Mouse (Mus musculus) midbrain, embryonic 11.5 days (tissue): ENCODE measurements at regions not wholly inside any gene's neighbourhood (a gene's known extent, or its start where the extent isn't known, plus 50 kb on each side); places are given as distances from the start of the nearest gene placed in this dataset.

Source experiments
- ATAC-seq: fragments of 200-750 bp; cut with Nextera tagmentation; 2 replicates; pipeline ENCODE4 v1.8.0; 2017; ENCODE audit warnings: moderate TSS enrichment, moderate library complexity; ENCODE audit not compliant: low FRiP score
- DNase-seq: peaks from one replicate; pipeline ENCODE4 v3.0.0; 2015; ENCODE audit warnings: low spot score; ENCODE audit errors: missing footprints
- H3K27ac ChIP-seq: fragments of 300-500 bp; sonication (generic); 2 replicates; pipeline ENCODE4 v1.5.1; 2014; ENCODE audit warnings: low read depth, low read length
- H3K27me3 ChIP-seq: fragments of 300-500 bp; sonication (generic); 2 replicates; pipeline ENCODE4 v1.6.1; 2014; ENCODE audit warnings: mild to moderate bottlenecking, low read length, moderate library complexity, mixed read lengths; ENCODE audit not compliant: control insufficient read depth, insufficient read depth
- H3K36me3 ChIP-seq: fragments of 300-500 bp; sonication (generic); 2 replicates; pipeline ENCODE4 v1.6.1; 2014; ENCODE audit warnings: mild to moderate bottlenecking, low read length, moderate library complexity, mixed read lengths; ENCODE audit not compliant: control insufficient read depth, insufficient read depth
- H3K4me1 ChIP-seq: fragments of 300-500 bp; sonication (generic); 2 replicates; pipeline ENCODE4 v1.6.1; 2014; ENCODE audit warnings: low read length; ENCODE audit not compliant: control insufficient read depth, insufficient read depth
- H3K4me2 ChIP-seq: fragments of 300-500 bp; sonication (generic); 2 replicates; pipeline ENCODE4 v1.6.1; 2014; ENCODE audit warnings: mild to moderate bottlenecking, moderate library complexity
- H3K4me3 ChIP-seq: fragments of 300-500 bp; sonication (generic); 2 replicates; pipeline ENCODE4 v1.5.1; 2014; ENCODE audit warnings: low read depth, low read length
- H3K9ac ChIP-seq: fragments of 300-500 bp; sonication (generic); 2 replicates; pipeline ENCODE4 v1.6.1; 2014; ENCODE audit warnings: low read length
- H3K9me3 ChIP-seq: fragments of 300-500 bp; sonication (generic); 2 replicates; pipeline ENCODE4 v1.6.1; 2016; ENCODE audit warnings: low read length; ENCODE audit not compliant: control insufficient read depth
- WGBS: fragments of 180-500 bp; shearing (Covaris S2); extraction: QIAGEN DNeasy Blood & Tissue Kit; methylation state at CpG from one replicate; pipeline ENCODE4 v1.1.7; 2014; 5-methylcytosine and 5-hydroxymethylcytosine counted together

- Histone ChIP-seq H3K4me1 (peaks cover 14% of the 10 kb centered on the region), H3K9me3 (no peaks in the 10 kb centered on the region), H3K9ac (peak overlapping the region; percentile 88), H3K4me2 (peak overlapping the region; percentile 77), H3K27ac (peak overlapping the region; percentile 95), H3K4me3 (peak overlapping the region; percentile 54), H3K36me3 (0 out of 2 replicates have a peak, but pooled peaks cover 2% of the 10 kb centered on the region), H3K27me3 (no peaks in the 10 kb centered on the region)
- DNase-seq = peak; percentile 97
- ATAC-seq = peak; percentile 87
- under 1% methylated on average over 15 of the region's 15 CpGs for WGBS
Measured at GRCm38 (mm10) chr13:83739541-83740061, 235.8 kb downstream of the Mef2c start.

GRCm38 (mm10) chr13:83740101-83740500 is 236.3 kb downstream of the Mef2c start:
- H3K9me3 ChIP-seq = no peaks in the 10 kb centered on the region
- H3K27me3 ChIP-seq = no peaks in the 10 kb centered on the region
- H3K4me2 ChIP-seq = peak overlapping the region; percentile 77
- 9% methylated on average over 2 of the region's 2 CpGs for WGBS
- 0 out of 2 replicates have a peak, but pooled peaks cover 2% of the 10 kb centered on the region for H3K36me3 ChIP-seq
- DNase-seq (peak; percentile 93), ATAC-seq (no peak)
- H3K9ac ChIP-seq = peak overlapping the region; percentile 88
- peaks cover 16% of the 10 kb centered on the region for H3K4me1 ChIP-seq
- peak overlapping the region; percentile 95 for H3K27ac ChIP-seq
- peak overlapping the region; percentile 54 for H3K4me3 ChIP-seq

GRCm38 (mm10) chr13:83740771-83741170 is 236.9 kb downstream of the Mef2c start:
- 10% methylated on average over 4 of the region's 4 CpGs for WGBS
- Histone ChIP-seq H3K4me3 (peak overlapping the region; percentile 54), H3K4me1 (peaks cover 19% of the 10 kb centered on the region), H3K9ac (peak overlapping the region; percentile 88), H3K9me3 (no peaks in the 10 kb centered on the region), H3K4me2 (peak overlapping the region; percentile 77), H3K36me3 (0 out of 2 replicates have a peak, but pooled peaks cover 2% of the 10 kb centered on the region), H3K27me3 (no peaks in the 10 kb centered on the region), H3K27ac (peak overlapping the region; percentile 95)
- ATAC-seq = no peak
- DNase-seq = peak; percentile 91

- Histone ChIP-seq H3K9ac (peak overlapping the region; percentile 2; the same call in 1 of the 2 replicates), H3K4me1 (peaks cover 19% of the 10 kb centered on the region), H3K9me3 (no peaks in the 10 kb centered on the region), H3K27me3 (no peaks in the 10 kb centered on the region), H3K36me3 (0 out of 2 replicates have a peak, but pooled peaks cover 2% of the 10 kb centered on the region), H3K4me2 (peak overlapping the region; percentile 77), H3K27ac (peak overlapping the region; percentile 95), H3K4me3 (peak overlapping the region; percentile 54)
- peak; percentile 57 for ATAC-seq
- 10% methylated on average over 7 of the region's 7 CpGs for WGBS
- DNase-seq = peak; percentile 95
Measured at GRCm38 (mm10) chr13:83741591-83742021, 237.8 kb downstream of the Mef2c start.

- H3K36me3 ChIP-seq = 0 out of 2 replicates have a peak, but pooled peaks cover 2% of the 10 kb centered on the region
- H3K4me2 ChIP-seq = peak overlapping the region; percentile 22; the same call in 1 of the 2 replicates
- no peaks in the 10 kb centered on the region for H3K9me3 ChIP-seq
- ATAC-seq (no peak), DNase-seq (peak; percentile 91)
- H3K9ac ChIP-seq = no peak overlapping the region
- H3K27ac ChIP-seq = peak overlapping the region; percentile 70
- no peaks in the 10 kb centered on the region for H3K27me3 ChIP-seq
- peaks cover 19% of the 10 kb centered on the region for H3K4me1 ChIP-seq
- WGBS = 49% methylated on average over 2 of the region's 2 CpGs
- no peak overlapping the region for H3K4me3 ChIP-seq
Measured at GRCm38 (mm10) chr13:83742102-83742501, 238.3 kb downstream of the Mef2c start.

GRCm38 (mm10) chr13:83742546-83742945 is 238.7 kb downstream of the Mef2c start:
- DNase-seq = peak; percentile 87
- Histone ChIP-seq H3K4me3 (no peak overlapping the region), H3K36me3 (0 out of 2 replicates have a peak, but pooled peaks cover 2% of the 10 kb centered on the region), H3K27ac (peak overlapping the region; percentile 70), H3K9me3 (no peaks in the 10 kb centered on the region), H3K27me3 (no peaks in the 10 kb centered on the region), H3K4me1 (peaks cover 18% of the 10 kb centered on the region), H3K4me2 (peak overlapping the region; percentile 22; the same call in 1 of the 2 replicates), H3K9ac (no peak overlapping the region)
- 63% methylated on average over 3 of the region's 3 CpGs for WGBS
- ATAC-seq = no peak

- DNase-seq (peak; percentile 89), ATAC-seq (no peak)
- H3K4me1 ChIP-seq = peaks cover 16% of the 10 kb centered on the region
- WGBS = 76% methylated on average over 2 of the region's 2 CpGs
- 0 out of 2 replicates have a peak, but pooled peaks cover 2% of the 10 kb centered on the region for H3K36me3 ChIP-seq
- no peak overlapping the region for H3K4me2 ChIP-seq
- H3K9ac ChIP-seq = no peak overlapping the region
- no peaks in the 10 kb centered on the region for H3K27me3 ChIP-seq
- no peak overlapping the region for H3K27ac ChIP-seq
- H3K9me3 ChIP-seq = no peaks in the 10 kb centered on the region
- no peak overlapping the region for H3K4me3 ChIP-seq
Measured at GRCm38 (mm10) chr13:83743381-83743780, 239.5 kb downstream of the Mef2c start.

GRCm38 (mm10) chr13:83744110-83744752 is 240.4 kb downstream of the Mef2c start:
- Histone ChIP-seq H3K27me3 (no peaks in the 10 kb centered on the region), H3K4me2 (peak overlapping the region; percentile 41), H3K4me3 (peak overlapping the region; percentile 25; the same call in 1 of the 2 replicates), H3K9me3 (no peaks in the 10 kb centered on the region), H3K9ac (peak overlapping the region; percentile 70), H3K36me3 (no peaks in the 10 kb centered on the region), H3K4me1 (peaks cover 16% of the 10 kb centered on the region), H3K27ac (peak overlapping the region; percentile 95)
- 24% methylated on average over 8 of the region's 8 CpGs for WGBS
- peak; percentile 92 for DNase-seq
- ATAC-seq = no peak

- peak overlapping the region; percentile 95 for H3K27ac ChIP-seq
- ATAC-seq (peak; percentile 89), DNase-seq (peak; percentile 98)
- H3K27me3 ChIP-seq = no peaks in the 10 kb centered on the region
- peak overlapping the region; percentile 25 for H3K4me3 ChIP-seq
- under 1% methylated on average over 38 of the region's 38 CpGs for WGBS
- H3K4me2 ChIP-seq = peak overlapping the region; percentile 41
- no peaks in the 10 kb centered on the region for H3K36me3 ChIP-seq
- H3K4me1 ChIP-seq = peaks cover 16% of the 10 kb centered on the region
- peak overlapping the region; percentile 70 for H3K9ac ChIP-seq
- no peaks in the 10 kb centered on the region for H3K9me3 ChIP-seq
Measured at GRCm38 (mm10) chr13:83744981-83745555, 241.2 kb downstream of the Mef2c start.
